Mouse (Mus musculus) cortical plate, adult 2 months (tissue): ENCODE measurements at regions not wholly inside any gene's neighbourhood (a gene's known extent, or its start where the extent isn't known, plus 50 kb on each side); places are given as distances from the start of the nearest gene placed in this dataset.

Experiments
- CTCF ChIP-seq: fragments of 200-500 bp; IDR thresholded peaks from 2 replicates; pipeline ENCODE4 v1.5.1; 2011; ENCODE audit warnings: mild to moderate bottlenecking, control low read depth, low read length; ENCODE audit not compliant: insufficient read depth; ENCODE audit errors: extremely low read depth
- POLR2A ChIP-seq: fragments of 200-500 bp; IDR thresholded peaks from 2 replicates; pipeline ENCODE4 v1.6.1; 2011; ENCODE audit warnings: mild to moderate bottlenecking, low read length, control low read depth; ENCODE audit not compliant: insufficient read depth; ENCODE audit errors: extremely low read depth

DNA sequence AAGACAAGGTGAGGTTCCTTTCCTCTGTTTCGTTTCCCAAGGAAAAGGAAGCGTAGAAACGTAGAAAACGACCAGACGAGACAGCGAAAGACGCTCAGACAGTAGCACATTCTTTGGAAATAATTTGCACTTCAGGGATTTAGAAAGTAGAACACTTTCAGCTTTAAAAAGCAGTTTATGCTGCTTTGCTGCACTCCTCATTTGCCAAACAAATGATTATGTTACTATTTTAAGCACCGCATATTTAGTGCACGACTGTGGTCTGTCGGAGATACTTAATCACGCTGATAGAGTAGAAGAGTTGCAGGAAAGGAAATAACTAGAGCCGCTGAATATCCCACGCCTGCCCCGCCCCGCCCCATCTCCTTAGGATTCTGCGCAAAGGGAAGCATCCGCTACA, 136.9 kb upstream of the Fam3c start:
- TF ChIP-seq CTCF (no peak), POLR2A (no peak)
